Mouse (Mus musculus) thymus, postnatal 4 days (tissue): ENCODE results near the gene Med16.

ENCODE experiments used
- DNase-seq: peaks from one replicate; pipeline ENCODE4 v3.0.0; 2021

Med16 gene

DNA sequence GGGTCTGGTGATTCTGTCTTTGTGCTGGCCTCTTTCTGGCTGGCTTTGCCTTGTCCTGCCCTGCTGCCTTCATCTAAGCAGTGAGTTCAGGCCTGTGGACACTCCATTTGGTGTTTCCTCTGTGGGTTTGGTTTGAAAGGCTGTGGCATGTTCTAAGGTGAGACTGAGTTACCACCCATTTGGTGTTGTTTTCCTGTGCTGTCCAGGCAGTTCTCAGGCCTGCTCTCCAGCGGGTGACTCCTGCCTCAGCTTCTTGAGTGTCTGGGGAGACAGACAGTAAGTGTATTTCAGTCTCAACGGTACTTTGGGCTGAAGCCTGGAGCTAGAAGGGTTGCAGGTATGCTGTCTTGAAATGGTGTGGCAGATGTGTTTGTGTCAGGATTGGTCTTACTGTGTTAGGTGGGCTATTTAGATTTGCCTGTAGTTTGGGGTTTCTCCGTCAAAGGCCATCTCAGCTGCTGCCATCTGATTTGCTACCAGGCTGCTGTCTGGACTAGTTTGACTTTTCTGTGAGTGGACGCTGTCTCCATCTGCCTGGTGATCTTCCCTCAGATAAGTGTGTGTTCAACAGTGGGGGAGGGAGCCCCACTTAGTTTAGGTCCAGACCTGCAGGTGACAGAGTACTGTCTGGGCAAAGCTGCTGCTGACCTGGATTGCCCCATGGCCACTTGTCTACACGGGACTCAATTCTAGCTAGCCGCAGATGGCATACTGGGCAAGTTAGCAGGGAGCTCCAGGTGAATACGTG, 51.8 kb downstream of the Med16 start:
- DNase-seq, result no peak

DNA sequence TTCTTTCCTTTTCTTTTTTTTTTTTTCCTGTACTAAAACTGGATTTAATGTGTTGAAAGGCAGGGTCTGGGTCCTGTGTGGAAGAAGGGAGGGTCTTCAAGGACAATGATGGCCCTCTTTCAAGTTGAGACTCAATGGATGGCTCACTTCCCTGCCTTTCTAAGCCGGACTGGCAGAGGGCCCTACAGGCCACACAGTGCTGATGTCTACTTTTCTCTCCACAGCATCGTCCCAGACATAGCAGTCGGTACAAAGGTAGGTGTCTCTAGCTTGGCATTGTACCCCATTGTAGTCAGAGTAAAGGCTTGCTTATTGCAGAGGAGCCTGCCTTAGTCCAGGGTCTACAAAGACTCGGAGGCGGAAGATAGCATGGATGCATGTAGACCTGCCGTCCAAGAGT, 52.4 kb downstream of the Med16 start:
- no peak for DNase-seq

DNA sequence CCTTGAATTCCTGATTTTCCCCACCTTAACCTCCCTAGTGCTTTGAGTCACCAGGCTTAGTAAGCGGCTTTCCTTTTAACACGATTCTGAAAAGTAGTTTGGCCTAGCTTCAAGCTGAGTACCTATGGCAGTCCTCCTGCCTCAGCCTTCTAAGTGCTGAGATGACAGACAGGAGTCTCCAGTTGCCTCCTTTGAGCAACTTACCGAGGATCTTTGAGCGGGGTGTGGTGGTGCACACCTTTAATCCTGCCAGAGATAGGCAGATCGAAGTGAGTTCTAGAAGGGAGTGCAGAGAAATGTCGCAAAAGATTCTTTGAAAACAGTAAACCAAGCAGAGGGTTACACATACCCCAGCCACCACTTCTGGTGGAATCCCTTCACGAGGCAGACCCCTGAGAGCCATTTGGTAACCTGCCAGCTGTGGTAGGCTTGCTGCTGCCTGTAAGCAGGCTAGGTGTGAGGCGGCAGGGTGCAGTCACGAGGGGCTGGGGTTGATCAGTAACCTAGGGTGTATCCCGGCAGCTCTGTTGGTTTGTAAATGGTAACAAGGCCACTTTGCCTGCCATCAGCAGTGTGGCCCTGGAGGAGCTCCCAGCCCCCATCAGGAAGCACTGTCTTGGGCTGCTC, 53.1 kb downstream of the Med16 start:
- peak; percentile 57 for DNase-seq

DNA sequence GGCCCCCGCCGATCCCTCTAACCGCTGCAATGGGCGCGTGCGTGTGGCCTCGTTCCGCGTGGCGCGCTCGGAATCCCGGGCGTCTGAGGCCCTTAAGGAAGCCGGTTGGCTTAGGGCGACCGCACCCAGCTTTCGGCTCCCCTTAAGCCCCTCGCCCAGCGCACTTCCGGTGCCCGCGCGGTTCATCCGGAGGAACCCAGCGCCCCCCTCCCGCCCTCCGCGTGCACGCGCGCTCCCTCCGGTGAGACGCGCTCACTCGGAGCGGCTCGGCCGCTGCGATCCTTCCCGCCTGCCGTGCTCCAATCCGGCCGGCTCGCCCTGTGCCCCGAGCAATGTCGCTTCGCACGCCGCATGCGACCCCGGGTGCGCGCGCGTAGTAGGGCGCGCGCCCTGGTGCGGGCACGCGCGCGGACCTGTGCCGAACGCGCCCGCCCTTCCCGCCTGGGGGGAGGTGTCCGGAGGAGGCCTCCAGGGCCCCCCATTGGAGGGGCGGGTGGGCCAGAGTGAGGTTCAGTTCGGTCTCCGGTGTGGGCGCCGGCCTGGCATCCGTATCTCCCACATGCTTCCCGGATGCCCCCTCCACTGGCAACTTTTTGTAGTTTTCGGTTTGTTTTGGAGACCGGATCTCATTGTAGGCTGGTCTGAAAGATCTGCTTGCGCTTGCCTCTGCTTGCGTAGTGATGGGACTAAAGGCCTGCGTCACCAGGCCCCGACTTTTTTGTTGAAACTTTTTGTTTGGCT, 53.8 kb downstream of the Med16 start:
- DNase-seq, result peak; percentile 89

DNA sequence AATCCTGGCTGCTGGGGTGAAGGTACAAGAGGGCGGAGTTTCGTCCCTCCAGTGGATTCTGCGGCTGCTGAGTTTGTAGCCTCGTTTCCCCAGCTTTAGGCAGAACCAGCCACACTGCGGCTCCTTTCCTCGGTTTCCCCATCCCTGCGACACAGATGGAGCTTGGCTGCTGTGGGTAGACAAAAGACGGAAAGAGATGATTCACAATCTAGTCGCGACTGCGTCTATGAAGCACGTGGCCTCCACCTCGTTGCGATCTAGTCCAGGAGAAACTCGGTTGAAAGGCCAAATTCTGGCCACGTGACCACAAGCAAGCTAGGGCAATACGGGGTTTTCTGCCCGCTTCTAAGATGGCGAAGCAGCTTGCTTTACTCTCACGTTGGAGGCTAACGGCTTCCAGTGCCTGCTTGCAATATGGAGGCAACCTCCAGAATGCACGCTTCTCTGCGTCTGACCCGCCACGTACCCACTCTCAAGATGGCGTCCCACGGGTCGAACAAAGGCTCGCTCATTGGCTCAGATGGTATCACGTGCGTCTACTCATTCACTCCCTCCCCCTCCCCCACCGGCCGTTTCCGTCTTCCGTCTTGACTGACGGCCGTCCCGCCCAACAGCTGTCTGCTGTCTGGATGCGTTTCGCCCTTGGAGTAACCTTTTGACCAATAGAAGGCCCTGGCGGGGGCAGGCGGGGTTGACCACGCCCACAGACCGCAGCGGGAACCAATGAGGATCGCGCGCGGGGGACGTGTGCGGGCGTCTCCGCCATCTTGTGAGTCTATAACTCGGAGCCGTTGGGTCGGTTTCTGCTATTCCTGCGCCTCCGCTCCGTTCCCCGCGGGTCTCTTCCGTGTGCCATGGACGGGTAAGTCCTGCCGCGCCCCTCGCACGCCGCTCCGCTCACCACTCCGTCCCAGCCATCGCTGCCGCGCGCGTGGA, 54.6 kb downstream of the Med16 start, which contains the start of gene Ptbp1:
TSS of gene Ptbp1 (plus strand) at position 568 of the 936 bp plus-strand sequence.
- DNase-seq, result peak; percentile 99

DNA sequence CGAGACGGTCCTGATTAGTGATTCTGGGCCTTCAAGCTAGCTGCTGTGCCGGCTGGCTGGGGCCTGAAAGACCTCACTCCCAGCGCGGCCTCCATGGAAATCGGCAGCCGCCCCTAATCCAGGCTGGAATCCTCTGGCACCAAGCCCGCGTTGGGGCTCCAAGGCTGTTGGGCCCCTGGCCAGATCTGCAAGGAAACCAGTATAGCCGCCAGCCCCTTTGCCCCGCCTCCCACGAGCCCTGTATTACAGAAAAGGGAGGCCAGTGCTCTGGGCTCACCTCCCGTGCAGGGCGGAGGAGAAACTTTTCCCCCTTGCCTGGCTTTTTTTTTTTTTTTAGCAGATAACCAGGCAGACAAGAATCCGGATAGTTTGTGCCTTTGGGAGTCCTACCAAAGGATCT, 55.3 kb downstream of the Med16 start:
- DNase-seq, result peak; percentile 78

DNA sequence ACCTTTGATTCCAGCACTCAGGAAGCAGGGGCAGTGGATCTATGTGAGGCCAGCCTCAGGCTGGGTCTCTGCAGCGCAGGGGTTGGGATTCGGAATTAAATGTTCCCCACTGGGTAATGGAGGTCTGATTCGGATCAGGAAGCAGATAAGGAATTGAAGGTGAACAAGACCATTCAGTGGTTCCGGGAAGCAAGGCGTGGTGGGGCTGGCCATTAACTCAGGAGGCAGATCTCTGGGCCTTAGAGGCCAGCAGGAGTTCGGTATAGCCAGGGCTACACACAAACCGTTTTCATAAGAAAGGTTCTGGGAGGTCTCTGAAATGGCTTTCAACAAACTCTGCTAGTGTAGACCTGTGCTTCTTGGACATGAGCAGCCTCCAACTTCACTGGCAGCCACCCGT, 55.9 kb downstream of the Med16 start:
- DNase-seq, result no peak

DNA sequence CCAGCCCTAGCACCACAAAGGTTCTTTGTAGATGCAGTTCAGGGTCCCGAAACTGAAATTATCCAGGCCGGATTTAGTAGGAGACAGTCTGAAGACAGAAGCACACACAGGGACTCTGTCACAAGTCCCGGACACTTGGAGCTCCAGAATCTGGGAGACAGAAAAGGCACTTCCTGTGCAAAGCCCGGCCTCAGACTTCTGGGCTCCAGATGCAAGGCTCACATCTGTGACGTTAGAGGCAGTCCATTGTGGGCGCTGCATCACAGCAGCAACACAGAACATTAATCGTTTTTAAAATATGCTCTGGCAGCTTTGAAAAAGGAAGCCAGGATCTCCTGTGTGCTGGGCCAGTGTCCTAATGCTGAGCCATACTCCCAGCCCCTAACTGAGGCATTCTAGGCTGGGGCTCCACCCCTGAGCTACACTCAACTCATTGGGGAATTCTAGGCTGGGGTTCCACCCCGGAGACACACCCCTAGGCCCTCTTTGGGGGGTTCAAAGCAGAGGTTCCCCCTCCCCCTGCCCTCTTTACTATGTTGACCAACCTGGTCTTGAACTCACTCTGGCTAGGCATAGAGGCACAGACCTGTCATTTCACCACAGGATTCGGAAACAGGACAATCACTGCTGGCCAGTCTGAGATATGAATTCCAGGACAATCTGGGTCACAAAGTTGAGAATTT, 56.5 kb downstream of the Med16 start:
- peak; percentile 55 for DNase-seq

DNA sequence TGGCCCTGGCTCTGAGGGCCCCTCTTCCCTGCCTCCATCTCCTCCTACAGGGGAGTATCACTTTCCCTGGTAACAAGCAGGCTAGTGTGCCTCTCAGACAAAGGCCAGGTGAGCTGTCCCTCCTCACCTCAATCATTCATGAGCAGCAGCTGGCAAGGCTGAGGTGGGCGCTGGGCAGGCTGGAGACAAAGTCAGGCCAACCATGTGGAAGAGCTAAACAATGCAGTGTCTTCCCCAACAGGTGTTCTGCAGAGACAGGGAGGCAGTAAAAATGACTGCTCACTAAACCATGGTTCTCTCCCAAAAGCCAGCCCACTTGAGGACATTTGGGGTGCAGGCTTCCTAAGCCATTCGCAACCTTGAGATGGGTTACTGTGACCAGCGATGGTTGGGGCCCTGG, 57.1 kb downstream of the Med16 start:
- DNase-seq, result peak; percentile 32

DNA sequence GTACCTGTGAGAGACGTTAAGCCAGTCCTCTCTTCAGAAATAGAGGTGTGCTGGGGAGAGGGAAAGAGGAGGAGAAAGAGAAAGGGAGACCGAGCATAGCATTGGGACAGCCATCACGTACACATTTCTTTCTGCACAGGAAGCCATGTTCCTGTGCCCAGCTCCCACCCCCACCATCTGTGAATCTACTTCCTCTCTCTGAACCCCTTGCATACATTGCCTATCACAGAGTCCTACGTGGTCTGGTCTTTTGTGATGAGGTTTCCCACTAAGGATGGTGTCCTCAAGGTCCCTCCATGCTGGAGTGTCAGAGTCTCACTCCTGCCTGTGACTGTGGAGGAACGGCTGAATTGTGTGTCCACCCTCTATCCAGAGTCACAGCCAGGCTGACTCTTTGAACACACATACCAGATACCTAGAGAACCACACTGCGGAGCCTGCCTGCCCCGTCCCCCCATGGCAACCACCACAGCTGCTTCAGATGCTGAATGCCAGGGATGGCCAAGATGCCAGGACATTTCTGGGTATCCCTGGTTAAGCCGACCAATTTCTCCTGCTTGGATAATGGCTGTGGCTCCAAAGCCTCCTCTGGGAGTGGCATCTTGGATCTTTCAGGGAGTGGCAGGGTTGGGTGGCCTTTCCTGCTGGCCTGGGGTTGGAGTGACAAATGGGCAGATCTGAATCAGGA, 58.6 kb downstream of the Med16 start:
- peak; percentile 62 for DNase-seq

DNA sequence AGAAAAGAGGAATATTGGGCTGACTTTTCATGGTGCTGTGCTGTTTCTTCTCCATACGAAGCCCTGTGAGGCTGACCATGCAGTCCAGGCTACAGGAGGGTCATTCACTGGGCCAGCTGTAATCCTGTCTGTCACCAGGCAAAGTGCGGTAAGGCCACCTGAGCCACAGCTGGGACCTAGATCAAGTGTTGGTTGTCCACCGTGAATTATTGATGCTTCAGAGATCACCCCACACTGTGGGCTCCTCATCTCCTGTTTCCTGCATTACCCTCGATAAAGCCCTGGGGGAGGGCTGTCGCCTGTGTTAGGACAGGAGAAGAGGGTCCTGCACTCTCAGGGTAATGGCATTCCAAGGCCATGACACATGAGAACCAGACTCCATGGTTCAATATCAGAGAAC, 62.2 kb downstream of the Med16 start:
- no peak for DNase-seq
